Mouse (Mus musculus): Measurements from ENCODE around the gene Camkmt.

DNA sequence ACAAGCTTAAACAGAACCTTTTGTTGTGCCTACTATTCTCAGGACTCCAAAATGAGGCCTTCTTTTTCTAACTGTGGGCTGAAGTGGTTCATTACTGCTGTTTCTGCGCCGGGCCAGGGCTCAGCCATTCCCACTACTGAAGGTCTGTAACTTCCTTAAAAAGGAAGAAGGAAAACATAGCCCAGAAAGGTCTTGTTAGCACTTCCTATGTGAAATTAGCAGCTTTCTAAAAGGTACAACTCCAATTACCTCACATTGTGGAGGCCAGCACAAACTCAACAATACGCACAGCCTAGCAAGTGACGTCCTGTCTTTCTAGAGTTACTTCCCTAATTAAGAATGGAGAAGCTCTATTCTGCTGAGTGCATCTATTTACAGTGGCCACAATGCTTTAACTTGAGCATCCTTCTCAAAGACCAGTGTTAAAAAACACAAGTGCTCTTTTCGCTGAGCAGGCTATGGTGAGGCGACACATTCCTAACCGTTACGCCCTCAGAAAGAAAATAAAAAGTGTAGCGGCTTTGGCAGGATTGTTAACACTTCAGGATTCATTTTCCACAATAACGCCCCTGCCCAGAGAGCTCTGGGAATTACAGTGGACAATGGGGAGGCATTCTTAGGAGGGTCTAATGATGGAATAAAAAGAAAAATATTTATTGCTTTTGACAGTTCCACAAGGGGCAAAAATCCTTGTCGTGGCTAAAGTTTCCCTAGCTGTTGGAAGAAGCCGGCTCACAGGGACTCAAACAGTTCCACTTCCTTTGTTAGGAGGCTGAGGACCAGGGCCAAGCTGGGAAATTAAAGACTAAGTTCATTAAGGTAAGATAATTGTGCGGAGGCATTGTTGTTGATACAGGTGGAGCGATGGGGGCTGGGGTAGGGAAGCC lies 398.5 kb downstream of the Camkmt start:
- TF ChIP-seq CTCF (IDR thresholded peaks at IDR 0.05; ENCODE audit: extremely low read depth, insufficient read depth, insufficient read length, insufficient replicate concordance), result no peak
- TF ChIP-seq POLR2A (IDR thresholded peaks at IDR 0.05; ENCODE audit: low read depth, low read length), result no peak
